Mouse (Mus musculus) CH12.LX (cell line): ENCODE results near the gene Farp1. TPM values are rescaled to one million over a fixed set of nuclear protein-coding genes. Genes with fewer than 3 reads are reported as not detected.

ENCODE experiments used
- DNase-seq: peaks from one replicate; pipeline ENCODE4 v3.0.0-alpha.2; 2013; ENCODE audit errors: extremely low read depth
- H3K27ac ChIP-seq: 2 replicates; pipeline ENCODE4 v1.5.1; 2012; ENCODE audit warnings: low read depth, mild to moderate bottlenecking, control low read depth, moderate library complexity; ENCODE audit not compliant: insufficient read depth
- H3K27me3 ChIP-seq: replicated peaks from 2 replicates; pipeline ENCODE3; 2012; ENCODE audit warnings: inconsistent platforms
- H3K36me3 ChIP-seq, 2 experiments: replicated peaks in 1 of 2; 2 replicates each; pipeline versions ENCODE3 to v1.6.1; 2012; ENCODE audit warnings: inconsistent platforms in 1 of 2, low read length in 1 of 2, mild to moderate bottlenecking in 1 of 2, mixed read lengths in 1 of 2, moderate library complexity in 1 of 2; ENCODE audit not compliant: control insufficient read depth in 1 of 2, insufficient read depth in 1 of 2
- H3K4me1 ChIP-seq, 2 experiments: 2 replicates each; pipeline ENCODE4 v1.6.1; 2012; ENCODE audit warnings: inconsistent platforms in 1 of 2, moderate library complexity in 1 of 2; ENCODE audit not compliant: insufficient read depth in 2 of 2, control insufficient read depth in 1 of 2
- H3K4me2 ChIP-seq: 2 replicates; pipeline ENCODE4 v1.6.1; 2012; ENCODE audit warnings: low read depth, mild to moderate bottlenecking, control low read depth; ENCODE audit not compliant: poor library complexity, insufficient read depth, severe bottlenecking
- H3K4me3 ChIP-seq, 3 experiments: fragments of 150-350 bp in 1 of 3; sonication (generic) in 1 of 3; replicated peaks in 1 of 3; 2 replicates each; pipeline versions ENCODE3 to v1.5.1; 2011 to 2012; ENCODE audit warnings: low read depth in 2 of 3, low read length in 2 of 3, mild to moderate bottlenecking in 2 of 3, moderate library complexity in 2 of 3, control low read depth in 1 of 3, improper control_type of control experiment in 1 of 3, inconsistent platforms in 1 of 3, mixed read lengths in 1 of 3; ENCODE audit not compliant: poor library complexity in 1 of 3
- H3K79me2 ChIP-seq: replicated peaks from 2 replicates; pipeline ENCODE4 v1.6.1; 2012; ENCODE audit warnings: mild to moderate bottlenecking, moderate library complexity; ENCODE audit not compliant: control insufficient read depth, poor library complexity, insufficient read depth, severe bottlenecking; ENCODE audit errors: extremely low read depth
- H3K9ac ChIP-seq: 2 replicates; pipeline ENCODE4 v1.6.1; 2012; ENCODE audit warnings: low read depth, mild to moderate bottlenecking, control low read depth, moderate library complexity; ENCODE audit not compliant: insufficient read depth
- H3K9me3 ChIP-seq: replicated peaks from 2 replicates; pipeline ENCODE3; 2012; ENCODE audit warnings: low read length, inconsistent platforms, mixed read lengths
- CHD2 ChIP-seq: IDR thresholded peaks from 2 replicates; pipeline ENCODE4 v1.6.1; 2011; ENCODE audit warnings: low read length, improper control_type of control experiment
- ELF1 ChIP-seq: IDR thresholded peaks from 2 replicates; pipeline ENCODE4 v1.6.1; 2014; ENCODE audit warnings: low read depth, mild to moderate bottlenecking, inconsistent platforms, low read length, improper control_type of control experiment
- EP300 ChIP-seq: IDR thresholded peaks from 2 replicates; pipeline ENCODE4 v1.6.1; 2011; ENCODE audit warnings: low read length, improper control_type of control experiment
- ETS1 ChIP-seq: conservative IDR thresholded peaks from 2 replicates; pipeline ENCODE4 v1.6.1; 2012; ENCODE audit warnings: low read depth, mild to moderate bottlenecking, inconsistent platforms, low read length, improper control_type of control experiment, moderate library complexity
- GABPA ChIP-seq: IDR thresholded peaks from 2 replicates; pipeline ENCODE4 v1.6.1; 2012; ENCODE audit warnings: low read depth, low read length, improper control_type of control experiment, inconsistent platforms; ENCODE audit not compliant: insufficient replicate concordance
- JUND ChIP-seq: conservative IDR thresholded peaks from 2 replicates; pipeline ENCODE4 v1.6.1; 2011; ENCODE audit warnings: low read depth, low read length, improper control_type of control experiment
- MAX ChIP-seq: IDR thresholded peaks from 2 replicates; pipeline ENCODE4 v1.6.1; 2011; ENCODE audit warnings: low read length, improper control_type of control experiment
- MEF2A ChIP-seq: IDR thresholded peaks from 2 replicates; pipeline ENCODE4 v1.6.1; 2014; ENCODE audit warnings: low read depth, mild to moderate bottlenecking, inconsistent platforms, low read length, improper control_type of control experiment, borderline replicate concordance
- MXI1 ChIP-seq: IDR thresholded peaks from 2 replicates; pipeline ENCODE4 v1.6.1; 2011; ENCODE audit warnings: mild to moderate bottlenecking, low read depth, low read length, improper control_type of control experiment
- NRF1 ChIP-seq: IDR thresholded peaks from 2 replicates; pipeline ENCODE4 v1.6.1; 2014; ENCODE audit warnings: low read depth, mild to moderate bottlenecking, inconsistent platforms, low read length, improper control_type of control experiment, moderate library complexity
- PAX5 ChIP-seq: IDR thresholded peaks from 2 replicates; pipeline ENCODE4 v1.6.1; 2012; ENCODE audit warnings: low read length, inconsistent platforms, mixed read lengths
- POLR2A ChIP-seq: IDR thresholded peaks from 2 replicates; pipeline ENCODE4 v1.6.1; 2011; ENCODE audit warnings: low read depth, mild to moderate bottlenecking, improper control_type of control experiment, low read length
- POLR2AphosphoS2 ChIP-seq: IDR thresholded peaks from 2 replicates; pipeline ENCODE4 v1.6.1; 2011; ENCODE audit warnings: low read depth, low read length, improper control_type of control experiment
- SIN3A ChIP-seq: IDR thresholded peaks from 2 replicates; pipeline ENCODE4 v1.6.1; 2012; ENCODE audit warnings: low read length, improper control_type of control experiment, inconsistent platforms
- ZKSCAN1 ChIP-seq: IDR thresholded peaks from 2 replicates; pipeline ENCODE4 v1.6.1; 2012; ENCODE audit warnings: low read depth, inconsistent platforms, low read length, improper control_type of control experiment, borderline replicate concordance
- ZMIZ1 ChIP-seq: IDR thresholded peaks from 2 replicates; pipeline ENCODE4 v1.6.1; 2012; ENCODE audit warnings: low read depth, mild to moderate bottlenecking, inconsistent platforms, low read length, improper control_type of control experiment
- dilution Hi-C: fragments of 300-500 bp; cut with MboI; formaldehyde crosslinking; loops from 2 replicates; pipeline ENCODE4 v1.14.3; 2020; ENCODE audit warnings: low sequenced_read_pairs; ENCODE audit not compliant: extremely low pct_unique_long_range_greater_than_20kb, extremely low pct_ligation_motif_present
- in situ Hi-C: fragments of 300-500 bp; cut with MboI; formaldehyde crosslinking; loops from 3 replicates; pipeline ENCODE4 v1.14.3; 2019; ENCODE audit warnings: low sequenced_read_pairs, low pct_ligation_motif_present, low pct_unique_long_range_greater_than_20kb, mixed read lengths
- polyA plus RNA-seq: library from polyadenylated mRNA; unstranded; fragments of >175 nt; gene quantifications from 2 replicates; pipeline ENCODE4 v1.2.1, GENCODE M21; 2012; ENCODE audit warnings: low read depth; ENCODE audit not compliant: insufficient read length
- total RNA-seq, 2 experiments: library from RNA; depleted of rRNA; stranded (reverse); fragments of 300-350 nt in 1 of 2; fragments of >200 nt in 1 of 2; gene quantifications; 2 replicates each; pipeline ENCODE4 v1.2.3; 2012 to 2014

The Farp1 gene
- total and polyA plus RNA-seq, 3 experiments = 2.4 to 10.3 (median 2.5) TPM

- H3K4me2 ChIP-seq = no peak overlapping the region
- H3K27ac ChIP-seq = no peak overlapping the region
- peaks cover 0 to 3% of the 10 kb centered on the region in 2 experiments; a peak in 2 of 4 replicates for H3K4me1 ChIP-seq
- no peak for DNase-seq
- dilution Hi-C loops = no loop called here
- H3K9ac ChIP-seq = no peak overlapping the region
- H3K9me3 ChIP-seq = no peaks in the 10 kb centered on the region
- peaks cover 6 to 71% of the 10 kb centered on the region in 2 experiments for H3K36me3 ChIP-seq
- H3K79me2 ChIP-seq = no peaks in the 10 kb centered on the region
- in situ Hi-C loops = no loop called here
- no peak overlapping the region for H3K4me3 ChIP-seq
- no peaks in the 10 kb centered on the region for H3K27me3 ChIP-seq
- no peak for TF ChIP-seq EP300
- TF ChIP-seq POLR2A = no peak
- TF ChIP-seq MXI1 = no peak
- no peak for TF ChIP-seq POLR2AphosphoS2
- no peak for TF ChIP-seq JUND
- no peak for TF ChIP-seq SIN3A
- no peak for TF ChIP-seq NRF1
Observed at GRCm38 (mm10) chr14:121254869-121255268, 219.9 kb downstream of the Farp1 start.

GRCm38 (mm10) chr14:121255469-121255868, 220.5 kb downstream of the Farp1 start:
- no peak overlapping the region for H3K9ac ChIP-seq
- no peak for DNase-seq
- no peaks in the 10 kb centered on the region for H3K27me3 ChIP-seq
- H3K79me2 ChIP-seq = no peaks in the 10 kb centered on the region
- H3K9me3 ChIP-seq = no peaks in the 10 kb centered on the region
- H3K4me2 ChIP-seq = no peak overlapping the region
- TF ChIP-seq MXI1 (no peak), PAX5 (no peak), ELF1 (no peak), ZMIZ1 (no peak), MEF2A (no peak), GABPA (no peak), POLR2A (no peak), ZKSCAN1 (no peak), MAX (no peak), EP300 (no peak), ETS1 (no peak), CHD2 (no peak)
- H3K4me3 ChIP-seq = no peak overlapping the region
- dilution Hi-C loops = no loop called here
- peaks cover 6 to 70% of the 10 kb centered on the region in 2 experiments for H3K36me3 ChIP-seq
- H3K27ac ChIP-seq = no peak overlapping the region
- in situ Hi-C loops = no loop called here
- H3K4me1 ChIP-seq = peaks cover 0 to 6% of the 10 kb centered on the region in 2 experiments; a peak in 2 of 4 replicates
